Mouse (Mus musculus): ENCODE measurements around the gene Cnnm1. TPM values are rescaled to one million over a fixed set of nuclear protein-coding genes. Genes with fewer than 3 reads are reported as not detected.

Gene Cnnm1
- polyA plus RNA-seq, 1 experiment from 2014 or later: 0.43 TPM

GRCm38 (mm10) chr19:43442906-43443305 lies 2.7 kb downstream of the Cnnm1 start:
- no peaks in the 10 kb centered on the region for H3K9me3 ChIP-seq
- H3K4me2 ChIP-seq: no peak overlapping the region
- no peaks in the 10 kb centered on the region for H3K36me3 ChIP-seq
- H3K4me1 ChIP-seq (replicated peaks): peaks cover 17% of the 10 kb centered on the region
- H3K27me3 ChIP-seq: peaks cover 53% of the 10 kb centered on the region
- H3K4me3 ChIP-seq (replicated peaks): no peak overlapping the region
- WGBS: 85% methylated on average over 5 of the region's 5 CpGs
- no peak overlapping the region for H3K9ac ChIP-seq (replicated peaks)
- no peak for ATAC-seq (ENCODE audit: insufficient number of reproducible peaks, insufficient read depth, low FRiP score, low TSS enrichment, low read depth)
- H3K27ac ChIP-seq: no peak overlapping the region

- no peak overlapping the region for H3K27ac ChIP-seq
- H3K36me3 ChIP-seq: no peaks in the 10 kb centered on the region
- no peak overlapping the region for H3K4me2 ChIP-seq
- H3K4me3 ChIP-seq (replicated peaks): no peak overlapping the region
- H3K9me3 ChIP-seq: no peaks in the 10 kb centered on the region
- no peak overlapping the region for H3K9ac ChIP-seq (replicated peaks)
- peaks cover 17% of the 10 kb centered on the region for H3K4me1 ChIP-seq (replicated peaks)
- ATAC-seq (ENCODE audit: insufficient number of reproducible peaks, insufficient read depth, low FRiP score, low TSS enrichment, low read depth): no peak
- peaks cover 41% of the 10 kb centered on the region for H3K27me3 ChIP-seq
- WGBS: 77% methylated on average over 6 of the region's 6 CpGs
These were observed 4.5 kb downstream of the Cnnm1 start for GRCm38 (mm10) chr19:43444636-43445205.

- 87% methylated on average over 10 of the region's 10 CpGs for WGBS
- Histone ChIP-seq H3K4me3 (replicated peaks) (no peak overlapping the region), H3K27ac (no peak overlapping the region), H3K4me2 (no peak overlapping the region), H3K27me3 (no peaks in the 10 kb centered on the region; the same call in 1 of the 2 replicates), H3K4me1 (replicated peaks) (no peaks in the 10 kb centered on the region), H3K9ac (replicated peaks) (no peak overlapping the region), H3K36me3 (no peaks in the 10 kb centered on the region), H3K9me3 (no peaks in the 10 kb centered on the region)
- ATAC-seq (ENCODE audit: insufficient number of reproducible peaks, insufficient read depth, low FRiP score, low TSS enrichment, low read depth): no peak
These were observed 11.3 kb downstream of the Cnnm1 start for GRCm38 (mm10) chr19:43451563-43451962.

- H3K4me1 ChIP-seq (replicated peaks): no peaks in the 10 kb centered on the region; the same call in 1 of the 2 replicates
- ATAC-seq (ENCODE audit: insufficient number of reproducible peaks, insufficient read depth, low FRiP score, low TSS enrichment, low read depth): no peak
- no peak overlapping the region for H3K27ac ChIP-seq
- no peak overlapping the region for H3K4me2 ChIP-seq
- no peaks in the 10 kb centered on the region for H3K27me3 ChIP-seq
- H3K4me3 ChIP-seq (replicated peaks): no peak overlapping the region
- H3K9ac ChIP-seq (replicated peaks): no peak overlapping the region
- no peaks in the 10 kb centered on the region for H3K9me3 ChIP-seq
- 87% methylated on average over 5 of the region's 5 CpGs for WGBS
- no peaks in the 10 kb centered on the region for H3K36me3 ChIP-seq
These were observed 11.9 kb downstream of the Cnnm1 start for GRCm38 (mm10) chr19:43452176-43452575.

- no peak overlapping the region for H3K4me3 ChIP-seq (replicated peaks)
- H3K9ac ChIP-seq (replicated peaks): no peak overlapping the region
- ATAC-seq (ENCODE audit: insufficient number of reproducible peaks, insufficient read depth, low FRiP score, low TSS enrichment, low read depth): no peak
- H3K4me2 ChIP-seq: no peak overlapping the region
- 84% methylated on average over 4 of the region's 4 CpGs for WGBS
- no peak overlapping the region for H3K27ac ChIP-seq
- H3K36me3 ChIP-seq: no peaks in the 10 kb centered on the region
- H3K9me3 ChIP-seq: no peaks in the 10 kb centered on the region
- H3K27me3 ChIP-seq: no peaks in the 10 kb centered on the region
- no peaks in the 10 kb centered on the region; the same call in 1 of the 2 replicates for H3K4me1 ChIP-seq (replicated peaks)
These were observed 12.8 kb downstream of the Cnnm1 start for GRCm38 (mm10) chr19:43453025-43453424.

- no peaks in the 10 kb centered on the region for H3K9me3 ChIP-seq
- H3K4me2 ChIP-seq: no peak overlapping the region
- H3K4me3 ChIP-seq (replicated peaks): no peak overlapping the region
- no peaks in the 10 kb centered on the region for H3K36me3 ChIP-seq
- no peak for ATAC-seq (ENCODE audit: insufficient number of reproducible peaks, insufficient read depth, low FRiP score, low TSS enrichment, low read depth)
- no peaks in the 10 kb centered on the region; the same call in 1 of the 2 replicates for H3K4me1 ChIP-seq (replicated peaks)
- no peak overlapping the region for H3K9ac ChIP-seq (replicated peaks)
- H3K27ac ChIP-seq: no peak overlapping the region
- WGBS: 65% methylated on average over 4 of the region's 4 CpGs
- H3K27me3 ChIP-seq: no peaks in the 10 kb centered on the region
These were observed 19.7 kb downstream of the Cnnm1 start for GRCm38 (mm10) chr19:43459948-43460347.

GRCm38 (mm10) chr19:43460481-43460880 lies 20.2 kb downstream of the Cnnm1 start:
- no peak overlapping the region for H3K27ac ChIP-seq
- 84% methylated on average over 12 of the region's 12 CpGs for WGBS
- no peaks in the 10 kb centered on the region for H3K9me3 ChIP-seq
- no peak overlapping the region for H3K4me2 ChIP-seq
- H3K9ac ChIP-seq (replicated peaks): no peak overlapping the region
- H3K4me3 ChIP-seq (replicated peaks): no peak overlapping the region
- ATAC-seq (ENCODE audit: insufficient number of reproducible peaks, insufficient read depth, low FRiP score, low TSS enrichment, low read depth): no peak
- H3K27me3 ChIP-seq: no peaks in the 10 kb centered on the region
- no peaks in the 10 kb centered on the region for H3K36me3 ChIP-seq
- H3K4me1 ChIP-seq (replicated peaks): no peaks in the 10 kb centered on the region; the same call in 1 of the 2 replicates

- Histone ChIP-seq H3K27me3 (no peaks in the 10 kb centered on the region), H3K4me3 (replicated peaks) (no peak overlapping the region), H3K36me3 (no peaks in the 10 kb centered on the region), H3K9ac (replicated peaks) (no peak overlapping the region), H3K4me1 (replicated peaks) (no peaks in the 10 kb centered on the region), H3K27ac (no peak overlapping the region), H3K4me2 (no peak overlapping the region), H3K9me3 (no peaks in the 10 kb centered on the region)
- 89% methylated on average over 3 of the region's 3 CpGs for WGBS
- no peak for ATAC-seq (ENCODE audit: insufficient number of reproducible peaks, insufficient read depth, low FRiP score, low TSS enrichment, low read depth)
These were observed 21.9 kb downstream of the Cnnm1 start for GRCm38 (mm10) chr19:43462141-43462540.

GRCm38 (mm10) chr19:43463546-43464293 lies 23.5 kb downstream of the Cnnm1 start:
- H3K4me2 ChIP-seq: no peak overlapping the region
- H3K9me3 ChIP-seq: no peaks in the 10 kb centered on the region
- 84% methylated on average over 7 of the region's 7 CpGs for WGBS
- H3K9ac ChIP-seq (replicated peaks): no peak overlapping the region
- no peak overlapping the region for H3K27ac ChIP-seq
- H3K36me3 ChIP-seq: no peaks in the 10 kb centered on the region
- no peaks in the 10 kb centered on the region for H3K4me1 ChIP-seq (replicated peaks)
- H3K4me3 ChIP-seq (replicated peaks): no peak overlapping the region
- no peaks in the 10 kb centered on the region for H3K27me3 ChIP-seq
- ATAC-seq (ENCODE audit: insufficient number of reproducible peaks, insufficient read depth, low FRiP score, low TSS enrichment, low read depth): no peak

GRCm38 (mm10) chr19:43464294-43464687 lies 24.1 kb downstream of the Cnnm1 start:
- ATAC-seq (ENCODE audit: insufficient number of reproducible peaks, insufficient read depth, low FRiP score, low TSS enrichment, low read depth): no peak
- Histone ChIP-seq H3K4me1 (replicated peaks) (no peaks in the 10 kb centered on the region), H3K27me3 (no peaks in the 10 kb centered on the region), H3K9ac (replicated peaks) (no peak overlapping the region), H3K27ac (no peak overlapping the region), H3K4me3 (replicated peaks) (no peak overlapping the region), H3K36me3 (no peaks in the 10 kb centered on the region), H3K4me2 (no peak overlapping the region), H3K9me3 (no peaks in the 10 kb centered on the region)
- 82% methylated on average over 3 of the region's 3 CpGs for WGBS

GRCm38 (mm10) chr19:43465076-43465475 lies 24.8 kb downstream of the Cnnm1 start:
- H3K9me3 ChIP-seq: no peaks in the 10 kb centered on the region
- 95% methylated on average over 11 of the region's 11 CpGs for WGBS
- ATAC-seq (ENCODE audit: insufficient number of reproducible peaks, insufficient read depth, low FRiP score, low TSS enrichment, low read depth): no peak
- no peaks in the 10 kb centered on the region for H3K36me3 ChIP-seq
- H3K4me1 ChIP-seq (replicated peaks): no peaks in the 10 kb centered on the region
- no peak overlapping the region for H3K27ac ChIP-seq
- H3K4me3 ChIP-seq (replicated peaks): no peak overlapping the region
- no peaks in the 10 kb centered on the region for H3K27me3 ChIP-seq
- no peak overlapping the region for H3K4me2 ChIP-seq
- H3K9ac ChIP-seq (replicated peaks): no peak overlapping the region

Measured in limb, embryonic 12.5 days (tissue).